Mouse (Mus musculus): ENCODE measurements around the gene Cadps. TPM values are rescaled to one million over a fixed set of nuclear protein-coding genes. Genes with fewer than 3 reads are reported as not detected.

Cadps gene
- polyA plus RNA-seq, 1 experiment from 2014 or later = 0.30 TPM

DNA sequence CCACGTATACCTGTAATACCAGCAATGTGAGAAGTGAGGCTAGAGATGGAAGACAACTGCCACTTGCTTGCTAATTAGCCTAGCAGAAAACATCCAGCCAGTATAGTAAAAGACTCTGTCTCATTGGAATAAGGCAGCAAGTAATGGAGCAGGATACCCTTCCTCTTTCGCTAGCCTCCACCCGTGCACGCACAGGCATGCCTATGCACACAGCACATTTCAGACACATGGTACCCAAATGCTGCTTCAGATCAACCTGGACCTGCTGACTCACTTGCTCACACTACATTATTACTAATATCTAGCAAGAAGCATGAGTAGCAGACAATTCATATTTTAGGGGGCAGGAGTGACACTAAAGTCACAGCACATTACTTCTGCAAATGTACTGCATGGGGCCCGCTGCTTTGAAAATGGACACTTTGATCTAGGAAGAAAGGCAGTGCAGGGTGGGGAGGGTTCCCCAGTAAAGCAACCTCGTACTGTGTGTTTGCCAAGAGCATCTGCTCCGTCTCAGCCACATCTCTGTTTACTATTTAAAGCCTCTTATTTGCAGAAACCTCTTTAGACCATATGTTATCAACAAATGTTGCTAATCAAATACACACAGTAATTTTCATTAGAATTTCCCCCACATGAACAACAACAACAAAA is 263.8 kb downstream of the Cadps start:
- no peak for ATAC-seq (ENCODE audit: low FRiP score, low TSS enrichment)
- 72% methylated on average over 7 of the region's 7 CpGs for WGBS
- no peak overlapping the region for H3K9ac ChIP-seq (ENCODE audit: low read depth, low read length)

DNA sequence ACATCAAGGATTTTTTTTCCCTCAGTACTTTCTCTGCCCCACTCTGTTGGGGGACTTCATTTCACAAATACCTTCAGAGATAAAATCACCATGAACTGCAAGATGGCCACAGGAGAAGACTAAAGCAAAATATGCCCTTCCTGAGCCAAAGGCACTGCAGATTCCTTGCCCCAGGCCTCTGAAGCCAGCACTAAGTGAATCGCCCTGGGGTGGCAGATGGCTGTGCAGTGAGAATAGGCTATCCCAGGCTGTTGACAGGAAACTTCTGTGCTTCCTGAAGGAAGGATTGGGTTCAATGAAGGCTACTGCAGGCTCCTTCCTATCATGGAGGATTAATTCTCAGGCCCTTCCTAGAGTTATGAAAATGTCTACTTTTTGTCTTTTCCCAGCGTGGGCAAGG is 268.4 kb downstream of the Cadps start:
- no peaks in the 10 kb centered on the region for H3K36me3 ChIP-seq (ENCODE audit: control insufficient read depth, insufficient read depth, low read length)
- no peaks in the 10 kb centered on the region for H3K9me3 ChIP-seq (ENCODE audit: control insufficient read depth, low read length)
- no peaks in the 10 kb centered on the region for H3K4me1 ChIP-seq (ENCODE audit: control insufficient read depth, insufficient read depth, low read length)
- H3K4me3 ChIP-seq (ENCODE audit: low read length) = no peak overlapping the region
- no peak overlapping the region for H3K9ac ChIP-seq (ENCODE audit: low read depth, low read length)
- no peak overlapping the region for H3K27ac ChIP-seq (ENCODE audit: low read depth, low read length)
- no peak overlapping the region for H3K4me2 ChIP-seq (replicated peaks; ENCODE audit: low read depth, low read length)
- H3K27me3 ChIP-seq (ENCODE audit: control insufficient read depth, insufficient read depth, low read length) = no peaks in the 10 kb centered on the region
- no peak for ATAC-seq (ENCODE audit: low FRiP score, low TSS enrichment)
- 70% methylated on average over 2 of the region's 2 CpGs for WGBS

More for the DNA sequence above, 263.8 kb downstream of the Cadps start:
- Histone ChIP-seq H3K4me1 (ENCODE audit: control insufficient read depth, insufficient read depth, low read length) (no peaks in the 10 kb centered on the region), H3K27ac (ENCODE audit: low read depth, low read length) (no peak overlapping the region), H3K36me3 (ENCODE audit: control insufficient read depth, insufficient read depth, low read length) (no peaks in the 10 kb centered on the region), H3K27me3 (ENCODE audit: control insufficient read depth, insufficient read depth, low read length) (no peaks in the 10 kb centered on the region), H3K4me3 (ENCODE audit: low read length) (no peak overlapping the region), H3K9me3 (ENCODE audit: control insufficient read depth, low read length) (no peaks in the 10 kb centered on the region), H3K4me2 (replicated peaks; ENCODE audit: low read depth, low read length) (no peak overlapping the region)

DNA sequence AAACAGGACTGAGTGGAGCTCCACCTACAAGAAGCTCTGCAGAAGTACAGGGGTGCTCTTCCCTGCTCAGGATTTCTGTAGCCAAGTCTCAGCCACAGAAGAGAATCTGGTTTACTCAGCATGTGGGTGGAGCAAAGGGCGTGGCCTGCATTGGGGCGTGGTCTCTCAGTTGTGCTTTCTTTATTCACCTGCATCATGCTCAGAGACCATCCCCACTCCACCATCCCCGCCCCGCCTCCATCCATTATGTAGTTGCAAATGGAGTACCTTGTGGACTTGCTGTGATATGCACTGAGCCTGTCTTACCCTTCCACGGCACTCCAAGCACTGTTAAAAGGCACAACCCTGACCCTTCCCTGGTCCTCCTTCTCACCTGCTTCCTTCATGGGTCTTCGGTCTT is 271.5 kb downstream of the Cadps start:
- 34% methylated on average over 6 of the region's 6 CpGs for WGBS
- no peak overlapping the region for H3K4me3 ChIP-seq (ENCODE audit: low read length)
- H3K4me2 ChIP-seq (replicated peaks; ENCODE audit: low read depth, low read length) = no peak overlapping the region
- no peaks in the 10 kb centered on the region for H3K9me3 ChIP-seq (ENCODE audit: control insufficient read depth, low read length)
- no peaks in the 10 kb centered on the region for H3K27me3 ChIP-seq (ENCODE audit: control insufficient read depth, insufficient read depth, low read length)
- H3K27ac ChIP-seq (ENCODE audit: low read depth, low read length) = no peak overlapping the region
- no peaks in the 10 kb centered on the region for H3K36me3 ChIP-seq (ENCODE audit: control insufficient read depth, insufficient read depth, low read length)
- no peaks in the 10 kb centered on the region for H3K4me1 ChIP-seq (ENCODE audit: control insufficient read depth, insufficient read depth, low read length)
- ATAC-seq (ENCODE audit: low FRiP score, low TSS enrichment) = no peak
- H3K9ac ChIP-seq (ENCODE audit: low read depth, low read length) = no peak overlapping the region

DNA sequence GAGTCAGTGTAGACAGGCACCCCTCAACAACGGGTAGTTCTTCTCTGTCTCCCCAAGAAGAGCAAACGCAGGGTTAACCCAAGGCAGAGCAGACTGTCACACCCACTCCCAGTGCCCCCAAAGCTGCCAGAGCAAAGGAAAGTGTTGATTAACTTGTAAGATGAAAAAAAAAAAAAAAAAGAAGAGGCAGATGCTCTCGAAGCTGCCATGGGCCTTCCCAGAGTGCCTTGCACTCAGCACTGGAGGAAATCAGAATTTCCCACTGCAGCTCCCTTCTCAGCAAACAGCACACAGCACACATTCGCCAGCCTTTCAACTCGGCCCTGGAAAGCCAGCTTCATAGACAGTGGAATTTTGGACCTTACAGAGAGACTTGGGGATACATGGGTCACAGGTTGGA is 271.9 kb downstream of the Cadps start:
- 50% methylated on average over 5 of the region's 5 CpGs for WGBS
- ATAC-seq (ENCODE audit: low FRiP score, low TSS enrichment) = no peak

DNA sequence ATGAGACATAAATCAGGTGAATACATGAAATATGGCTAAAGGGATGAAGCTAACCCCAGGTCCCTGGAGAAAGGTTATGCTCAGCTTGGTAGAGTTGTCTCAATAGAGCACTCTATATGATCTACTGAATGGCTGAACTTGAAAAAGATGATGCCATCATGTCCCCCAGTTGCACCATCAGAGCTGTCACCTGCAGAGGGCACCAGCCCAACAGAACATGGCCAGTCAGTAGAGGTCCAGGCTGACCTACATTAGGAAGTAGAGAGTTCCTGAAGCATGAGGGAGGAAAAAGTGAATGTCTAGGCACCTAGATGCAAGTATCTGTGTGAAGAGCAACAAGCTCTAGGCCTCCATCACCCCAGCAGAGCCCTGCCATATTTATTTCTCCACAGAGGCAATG is 273.6 kb downstream of the Cadps start:
- no peaks in the 10 kb centered on the region for H3K4me1 ChIP-seq (ENCODE audit: control insufficient read depth, insufficient read depth, low read length)
- no peak overlapping the region for H3K4me3 ChIP-seq (ENCODE audit: low read length)
- ATAC-seq (ENCODE audit: low FRiP score, low TSS enrichment) = no peak
- no peak overlapping the region for H3K4me2 ChIP-seq (replicated peaks; ENCODE audit: low read depth, low read length)
- no peak overlapping the region for H3K9ac ChIP-seq (ENCODE audit: low read depth, low read length)
- no peaks in the 10 kb centered on the region for H3K9me3 ChIP-seq (ENCODE audit: control insufficient read depth, low read length)
- H3K27ac ChIP-seq (ENCODE audit: low read depth, low read length) = no peak overlapping the region
- H3K27me3 ChIP-seq (ENCODE audit: control insufficient read depth, insufficient read depth, low read length) = no peaks in the 10 kb centered on the region
- no peaks in the 10 kb centered on the region for H3K36me3 ChIP-seq (ENCODE audit: control insufficient read depth, insufficient read depth, low read length)

More for the DNA sequence above, 271.9 kb downstream of the Cadps start:
- Histone ChIP-seq H3K36me3 (ENCODE audit: control insufficient read depth, insufficient read depth, low read length) (no peaks in the 10 kb centered on the region), H3K4me3 (ENCODE audit: low read length) (no peak overlapping the region), H3K27ac (ENCODE audit: low read depth, low read length) (no peak overlapping the region), H3K27me3 (ENCODE audit: control insufficient read depth, insufficient read depth, low read length) (no peaks in the 10 kb centered on the region), H3K9me3 (ENCODE audit: control insufficient read depth, low read length) (no peaks in the 10 kb centered on the region), H3K4me2 (replicated peaks; ENCODE audit: low read depth, low read length) (no peak overlapping the region), H3K9ac (ENCODE audit: low read depth, low read length) (no peak overlapping the region), H3K4me1 (ENCODE audit: control insufficient read depth, insufficient read depth, low read length) (no peaks in the 10 kb centered on the region)

DNA sequence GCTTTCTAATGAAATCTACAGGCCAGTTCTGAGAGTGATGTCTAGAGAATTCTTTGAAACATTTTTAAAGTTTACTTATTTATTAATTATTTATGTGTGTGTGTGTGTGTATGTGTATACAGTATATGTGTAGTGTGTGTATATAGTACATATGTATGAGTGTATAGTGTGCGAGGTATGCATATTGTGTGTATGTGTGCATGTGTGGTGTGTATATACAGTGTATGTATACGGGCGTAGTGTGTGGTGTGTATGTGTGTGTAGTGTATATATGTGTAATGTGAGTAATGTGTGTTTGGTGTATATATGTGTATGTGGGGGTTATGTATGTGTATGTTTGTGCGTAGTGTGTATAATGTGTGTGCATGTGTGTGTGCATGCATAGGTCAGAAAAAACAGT is 275.4 kb downstream of the Cadps start:
- no peak for ATAC-seq (ENCODE audit: low FRiP score, low TSS enrichment)
- 95% methylated on average over 4 of the region's 4 CpGs for WGBS
- Histone ChIP-seq H3K4me1 (ENCODE audit: control insufficient read depth, insufficient read depth, low read length) (no peaks in the 10 kb centered on the region), H3K9ac (ENCODE audit: low read depth, low read length) (no peak overlapping the region), H3K4me2 (replicated peaks; ENCODE audit: low read depth, low read length) (no peak overlapping the region), H3K9me3 (ENCODE audit: control insufficient read depth, low read length) (no peaks in the 10 kb centered on the region), H3K27me3 (ENCODE audit: control insufficient read depth, insufficient read depth, low read length) (no peaks in the 10 kb centered on the region), H3K27ac (ENCODE audit: low read depth, low read length) (no peak overlapping the region), H3K4me3 (ENCODE audit: low read length) (no peak overlapping the region), H3K36me3 (ENCODE audit: control insufficient read depth, insufficient read depth, low read length) (no peaks in the 10 kb centered on the region)

DNA sequence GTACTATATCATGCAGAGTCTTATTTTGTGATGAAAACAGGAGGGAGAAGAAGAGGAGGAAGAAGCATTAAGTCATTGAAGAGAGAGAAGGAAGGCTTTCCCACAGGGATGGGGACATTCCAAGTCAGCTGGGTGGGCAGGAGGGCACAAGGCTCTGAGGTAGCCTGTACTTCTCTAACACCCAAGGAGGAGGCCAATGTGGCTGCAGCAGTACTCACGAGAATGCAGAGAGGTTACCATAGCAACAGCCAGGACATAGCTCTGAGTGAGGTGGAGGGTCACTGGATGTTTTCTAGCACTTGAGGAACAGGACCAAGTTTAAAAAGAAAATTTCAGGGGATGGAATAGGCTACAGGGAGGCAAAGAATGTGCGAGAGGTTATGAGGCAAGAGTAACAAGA is 281.1 kb downstream of the Cadps start:
- no peak overlapping the region for H3K27ac ChIP-seq (ENCODE audit: low read depth, low read length)
- no peaks in the 10 kb centered on the region for H3K36me3 ChIP-seq (ENCODE audit: control insufficient read depth, insufficient read depth, low read length)
- no peaks in the 10 kb centered on the region for H3K9me3 ChIP-seq (ENCODE audit: control insufficient read depth, low read length)
- ATAC-seq (ENCODE audit: low FRiP score, low TSS enrichment) = no peak
- no peaks in the 10 kb centered on the region for H3K4me1 ChIP-seq (ENCODE audit: control insufficient read depth, insufficient read depth, low read length)
- 50% methylated on average over 2 of the region's 2 CpGs for WGBS
- H3K27me3 ChIP-seq (ENCODE audit: control insufficient read depth, insufficient read depth, low read length) = no peaks in the 10 kb centered on the region
- no peak overlapping the region for H3K4me3 ChIP-seq (ENCODE audit: low read length)
- H3K4me2 ChIP-seq (replicated peaks; ENCODE audit: low read depth, low read length) = no peak overlapping the region
- no peak overlapping the region for H3K9ac ChIP-seq (ENCODE audit: low read depth, low read length)

DNA sequence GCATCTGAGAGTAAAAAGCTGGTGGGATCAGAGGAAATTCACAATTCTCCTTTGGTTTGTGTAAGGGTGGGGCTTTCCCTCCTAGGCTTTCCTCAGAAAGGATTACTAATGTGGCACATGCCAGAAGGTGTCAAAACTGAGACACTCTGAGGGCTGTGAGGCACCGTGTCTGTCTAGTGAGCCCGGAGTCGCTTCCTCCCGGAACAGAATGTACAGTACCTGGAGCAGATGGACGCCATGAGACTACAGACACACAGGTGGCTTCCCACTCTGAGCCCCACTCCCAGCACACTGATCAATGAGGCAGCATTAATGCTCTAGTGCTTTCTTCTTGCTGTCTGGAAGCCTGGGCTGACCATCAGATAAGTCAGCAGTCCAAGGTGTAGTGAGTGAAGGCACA is 283.8 kb downstream of the Cadps start:
- no peak overlapping the region for H3K4me3 ChIP-seq (ENCODE audit: low read length)
- WGBS = 72% methylated on average over 5 of the region's 5 CpGs

DNA sequence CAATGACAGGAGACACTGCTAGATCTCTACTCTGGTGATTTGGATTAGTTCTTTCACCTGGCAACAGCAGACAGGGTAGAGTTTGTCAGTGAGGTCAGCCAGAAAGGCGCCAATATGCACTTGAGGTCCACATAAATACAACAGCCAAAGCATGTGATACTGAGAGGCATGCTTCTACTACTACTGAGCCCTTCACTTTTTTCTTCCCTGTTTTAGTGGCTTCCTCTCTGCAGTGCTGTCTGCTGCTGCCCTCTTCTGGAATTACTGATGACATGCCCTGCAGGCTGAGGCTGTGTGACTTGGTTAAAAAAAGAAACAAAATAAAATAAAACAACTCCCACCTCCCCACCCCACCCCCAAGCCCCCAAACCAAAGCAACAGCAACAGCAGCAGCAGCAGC is 291.8 kb downstream of the Cadps start:
- Histone ChIP-seq H3K9ac (ENCODE audit: low read depth, low read length) (no peak overlapping the region), H3K4me2 (replicated peaks; ENCODE audit: low read depth, low read length) (no peak overlapping the region), H3K4me1 (ENCODE audit: control insufficient read depth, insufficient read depth, low read length) (no peaks in the 10 kb centered on the region), H3K9me3 (ENCODE audit: control insufficient read depth, low read length) (no peaks in the 10 kb centered on the region), H3K4me3 (ENCODE audit: low read length) (no peak overlapping the region), H3K36me3 (ENCODE audit: control insufficient read depth, insufficient read depth, low read length) (no peaks in the 10 kb centered on the region), H3K27me3 (ENCODE audit: control insufficient read depth, insufficient read depth, low read length) (no peaks in the 10 kb centered on the region), H3K27ac (ENCODE audit: low read depth, low read length) (no peak overlapping the region)
- WGBS = 22% methylated on average over 1 of the region's 1 CpGs
- peak; percentile 49; the same call in 1 of the 2 replicates for ATAC-seq (ENCODE audit: low FRiP score, low TSS enrichment)

More for the DNA sequence above, 283.8 kb downstream of the Cadps start:
- Histone ChIP-seq H3K27me3 (ENCODE audit: control insufficient read depth, insufficient read depth, low read length) (no peaks in the 10 kb centered on the region), H3K4me2 (replicated peaks; ENCODE audit: low read depth, low read length) (no peak overlapping the region), H3K9ac (ENCODE audit: low read depth, low read length) (no peak overlapping the region), H3K36me3 (ENCODE audit: control insufficient read depth, insufficient read depth, low read length) (no peaks in the 10 kb centered on the region), H3K4me1 (ENCODE audit: control insufficient read depth, insufficient read depth, low read length) (no peaks in the 10 kb centered on the region), H3K27ac (ENCODE audit: low read depth, low read length) (no peak overlapping the region), H3K9me3 (ENCODE audit: control insufficient read depth, low read length) (no peaks in the 10 kb centered on the region)
- no peak for ATAC-seq (ENCODE audit: low FRiP score, low TSS enrichment)

Measured in kidney, embryonic 14.5 days (tissue).